In the genomic region with DNA sequence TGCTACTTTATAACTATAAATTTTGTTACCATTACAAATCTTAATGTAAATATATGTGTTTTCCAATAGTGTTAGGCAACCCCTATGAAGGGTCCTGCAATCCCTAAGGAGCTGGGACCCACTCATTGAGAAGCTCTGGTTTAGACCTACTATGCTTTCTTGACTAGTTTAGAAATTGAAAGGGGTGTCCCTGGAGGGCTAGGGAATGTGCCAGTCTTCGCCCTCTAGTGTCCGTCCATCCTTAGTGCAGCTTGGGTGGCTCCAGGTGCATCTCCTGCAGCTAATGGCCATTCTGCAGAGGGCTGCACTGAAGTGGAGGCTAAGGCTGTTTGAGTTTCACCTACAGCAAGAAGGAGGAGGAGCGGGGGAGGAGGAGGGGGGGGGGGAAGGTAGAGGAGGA, we compare ENCODE assay signal across 9 mouse cellular contexts.
A peak's percentile ranks its signal among the peaks of the same experiment; 100 is the strongest.
DNase-seq lines count a peak whose midpoint lies in the region; ATAC-seq and TF ChIP-seq lines count a peak whose summit lies in the region.
"Had no signal": no experiment of that assay in that cellular context is flagged by ENCODE, and none has a peak within 500 bp of the region (broad histone marks: within the 10 kb centered on the region; RNA-seq: fewer than 3 reads in every experiment).

No protein-coding gene starts in this region.

- intact Hi-C loops in heart, adult 2 months (cut with DNase I): no loop called here

- TF ChIP-seq POLR2A in heart, adult 2 months (IDR thresholded peaks at IDR 0.05; ENCODE audit: insufficient read depth, low read depth, low read length): no peak
- no peak for TF ChIP-seq POLR2A in limb, embryonic 14.5 days (IDR thresholded peaks at IDR 0.05; ENCODE audit: borderline replicate concordance, extremely low read depth, insufficient read depth, insufficient read length)

- H3K27me3 ChIP-seq in heart, adult 2 months (ENCODE audit: control insufficient read depth, insufficient read depth, low read length): no peaks in the 10 kb centered on the region
- H3K27me3 ChIP-seq in C2C12 (ENCODE audit: control insufficient read depth, insufficient read depth, insufficient read length): no peaks in the 10 kb centered on the region
- no peaks in the 10 kb centered on the region for H3K27me3 ChIP-seq in limb, embryonic 14.5 days (ENCODE audit: control insufficient read depth, insufficient read depth, low read length)
- H3K27me3 ChIP-seq in neural tube, embryonic 12.5 days (replicated peaks): no peaks in the 10 kb centered on the region
- H3K27me3 ChIP-seq: stomach, embryonic 15.5 days had no signal

- peak; percentile 73 for TF ChIP-seq CTCF in heart, adult 2 months (IDR thresholded peaks at IDR 0.05)
- TF ChIP-seq CTCF in C2C12 (IDR thresholded peaks at IDR 0.05; ENCODE audit: control insufficient read depth, insufficient read depth, insufficient read length): peak; percentile 59

- no peak overlapping the region for H3K4me2 ChIP-seq in limb, embryonic 14.5 days (replicated peaks; ENCODE audit: low read depth, low read length, severe bottlenecking)
- H3K4me2 ChIP-seq in neural tube, embryonic 12.5 days (replicated peaks): no peak overlapping the region
- H3K4me2 ChIP-seq: stomach, embryonic 15.5 days had no signal

- no peak overlapping the region for H3ac ChIP-seq in C2C12 (ENCODE audit: control insufficient read depth, insufficient read length, low read depth)

- H3K36me3 ChIP-seq in heart, adult 2 months (ENCODE audit: control insufficient read depth, insufficient read depth, low read length): no peaks in the 10 kb centered on the region
- no peaks in the 10 kb centered on the region for H3K36me3 ChIP-seq in C2C12 (ENCODE audit: control insufficient read depth, insufficient read depth)
- H3K36me3 ChIP-seq in limb, embryonic 14.5 days (ENCODE audit: control insufficient read depth, insufficient read depth, low read length): no peaks in the 10 kb centered on the region
- no peaks in the 10 kb centered on the region for H3K36me3 ChIP-seq in neural tube, embryonic 12.5 days
- H3K36me3 ChIP-seq: stomach, embryonic 15.5 days had no signal

- 0 out of 2 replicates have a peak, but pooled peaks have one; percentile 10 for TF ChIP-seq EP300 in heart, adult 2 months (IDR thresholded peaks at IDR 0.05; ENCODE audit: insufficient read depth, low read depth, low read length)

- peaks cover 21% of the 10 kb centered on the region for H3K79me3 ChIP-seq in C2C12 (ENCODE audit: low read depth)

- 29% methylated on average over 3 of the region's 3 CpGs for WGBS in heart, adult 2 months
- 26% methylated on average over 2 of the region's 3 CpGs for WGBS in limb, embryonic 14.5 days
- 17% methylated on average over 3 of the region's 3 CpGs for WGBS in neural tube, embryonic 12.5 days

- H3K27ac ChIP-seq in heart, adult 2 months: no peak overlapping the region
- H3K27ac ChIP-seq in limb, embryonic 14.5 days (replicated peaks; ENCODE audit: low read depth, low read length): no peak overlapping the region
- no peak overlapping the region for H3K27ac ChIP-seq in neural tube, embryonic 12.5 days
- H3K27ac ChIP-seq: stomach, embryonic 15.5 days had no signal

- no peaks in the 10 kb centered on the region for H3K9me3 ChIP-seq in limb, embryonic 14.5 days (ENCODE audit: control insufficient read depth, low read length)
- no peaks in the 10 kb centered on the region for H3K9me3 ChIP-seq in neural tube, embryonic 12.5 days
- H3K9me3 ChIP-seq: stomach, embryonic 15.5 days had no signal

- DNase-seq in heart, adult 2 months: peak; percentile 25 to 44
- no peak for DNase-seq in heart, adult 9 months (ENCODE audit: low spot score in 2 of 2)
- peak; percentile 81 for DNase-seq in brain, adult 2 months (ENCODE audit: low read depth, low spot score)
- peak; percentile 42 for DNase-seq in limb, embryonic 14.5 days (ENCODE audit: low spot score)
- DNase-seq in frontal cortex, postnatal 25 days (ENCODE audit: low spot score in 2 of 2): no peak

- H3K4me1 ChIP-seq in heart, adult 2 months (ENCODE audit: control insufficient read depth, insufficient read depth, low read length): peaks cover 3% of the 10 kb centered on the region
- H3K4me1 ChIP-seq in limb, embryonic 14.5 days (ENCODE audit: control insufficient read depth, insufficient read depth, low read length): no peaks in the 10 kb centered on the region
- peaks cover 4% of the 10 kb centered on the region; the same call in 1 of the 2 replicates for H3K4me1 ChIP-seq in neural tube, embryonic 12.5 days
- H3K4me1 ChIP-seq: stomach, embryonic 15.5 days had no signal

- no peaks in the 10 kb centered on the region for H3K79me2 ChIP-seq in heart, adult 2 months (replicated peaks; ENCODE audit: control insufficient read depth, insufficient read depth, low read length)
- peaks cover 73% of the 10 kb centered on the region for H3K79me2 ChIP-seq in C2C12 (ENCODE audit: control insufficient read depth, insufficient read depth)

- H3K4me3 ChIP-seq in heart, adult 2 months: no peak overlapping the region
- H3K4me3 ChIP-seq in C2C12 (ENCODE audit: insufficient read depth, poor library complexity, severe bottlenecking): no peak overlapping the region
- H3K4me3 ChIP-seq in limb, embryonic 14.5 days (replicated peaks; ENCODE audit: low read length): no peak overlapping the region
- H3K4me3 ChIP-seq in neural tube, embryonic 12.5 days: no peak overlapping the region
- H3K4me3 ChIP-seq: stomach, embryonic 15.5 days had no signal

- peak; percentile 66 to 71; a peak in 2 of 4 replicates for ATAC-seq in hematopoietic stem cell, adult 5-6 weeks (replicated peaks in 1 of 2; ENCODE audit: insufficient read depth in 1 of 2, low FRiP score in 2 of 2, low TSS enrichment in 1 of 2, low read depth in 1 of 2, poor library complexity in 2 of 2, severe bottlenecking in 2 of 2)
- ATAC-seq in limb, embryonic 14.5 days (ENCODE audit: low FRiP score, low read depth): no peak
- peak; percentile 41; the same call in 1 of the 2 replicates for ATAC-seq in neural tube, embryonic 12.5 days (ENCODE audit: low FRiP score, low read depth)

- no peak overlapping the region for H3K9ac ChIP-seq in heart, adult 2 months (ENCODE audit: low read depth, low read length)
- no peak overlapping the region for H3K9ac ChIP-seq in limb, embryonic 14.5 days (ENCODE audit: low read depth, low read length, severe bottlenecking)
- H3K9ac ChIP-seq in neural tube, embryonic 12.5 days: no peak overlapping the region
- H3K9ac ChIP-seq: stomach, embryonic 15.5 days had no signal

TF ChIP-seq in C2C12, 6 proteins besides CTCF, POLR2A, EP300 and RAD21:
- TF ChIP-seq FOSL1 (IDR thresholded peaks at IDR 0.05; ENCODE audit: insufficient read depth, low read length, poor library complexity, severe bottlenecking) (no peak), MYOG (IDR thresholded peaks at IDR 0.05; ENCODE audit: control insufficient read depth, extremely low read depth, insufficient read length) (no peak), USF1 (IDR thresholded peaks at IDR 0.05; ENCODE audit: low read depth) (no peak), MAX (IDR thresholded peaks at IDR 0.05) (no peak), CEBPB (IDR thresholded peaks at IDR 0.05; ENCODE audit: low read depth) (no peak), MYOD1 (IDR thresholded peaks at IDR 0.05; ENCODE audit: control insufficient read depth, insufficient read length, low read depth) (no peak)

Comparison
In these comparisons a context has a peak if more than half of its experiments do, and no peak if none do; other contexts are left out.
1. DNase-seq: peak in heart, adult 2 months (2 of 2), brain, adult 2 months (single experiment) and limb, embryonic 14.5 days (single experiment); none in heart, adult 9 months (0 of 2) and frontal cortex, postnatal 25 days (0 of 2).